Mouse (Mus musculus) CH12.LX (cell line): Measurements from ENCODE around the gene Runx2. TPM values are rescaled to one million over a fixed set of nuclear protein-coding genes. Genes with fewer than 3 reads are reported as not detected.
A peak's percentile ranks its signal among the peaks of the same experiment; 100 is the strongest.

Experiments
- DNase-seq: peaks from one replicate; pipeline ENCODE4 v3.0.0-alpha.2; 2013; ENCODE audit errors: extremely low read depth
- H3K27ac ChIP-seq: 2 replicates; pipeline ENCODE4 v1.5.1; 2012; ENCODE audit warnings: low read depth, mild to moderate bottlenecking, control low read depth, moderate library complexity; ENCODE audit not compliant: insufficient read depth
- H3K27me3 ChIP-seq: replicated peaks from 2 replicates; pipeline ENCODE3; 2012; ENCODE audit warnings: inconsistent platforms
- H3K36me3 ChIP-seq, 2 experiments: replicated peaks in 1 of 2; 2 replicates each; pipeline versions ENCODE3 to v1.6.1; 2012; ENCODE audit warnings: inconsistent platforms in 1 of 2, low read length in 1 of 2, mild to moderate bottlenecking in 1 of 2, mixed read lengths in 1 of 2, moderate library complexity in 1 of 2; ENCODE audit not compliant: control insufficient read depth in 1 of 2, insufficient read depth in 1 of 2
- H3K4me1 ChIP-seq, 2 experiments: 2 replicates each; pipeline ENCODE4 v1.6.1; 2012; ENCODE audit warnings: inconsistent platforms in 1 of 2, moderate library complexity in 1 of 2; ENCODE audit not compliant: insufficient read depth in 2 of 2, control insufficient read depth in 1 of 2
- H3K4me2 ChIP-seq: 2 replicates; pipeline ENCODE4 v1.6.1; 2012; ENCODE audit warnings: low read depth, mild to moderate bottlenecking, control low read depth; ENCODE audit not compliant: poor library complexity, insufficient read depth, severe bottlenecking
- H3K4me3 ChIP-seq, 3 experiments: fragments of 150-350 bp in 1 of 3; sonication (generic) in 1 of 3; replicated peaks in 1 of 3; 2 replicates each; pipeline versions ENCODE3 to v1.5.1; 2011 to 2012; ENCODE audit warnings: low read depth in 2 of 3, low read length in 2 of 3, mild to moderate bottlenecking in 2 of 3, moderate library complexity in 2 of 3, control low read depth in 1 of 3, improper control_type of control experiment in 1 of 3, inconsistent platforms in 1 of 3, mixed read lengths in 1 of 3; ENCODE audit not compliant: poor library complexity in 1 of 3
- H3K79me2 ChIP-seq: replicated peaks from 2 replicates; pipeline ENCODE4 v1.6.1; 2012; ENCODE audit warnings: mild to moderate bottlenecking, moderate library complexity; ENCODE audit not compliant: control insufficient read depth, poor library complexity, insufficient read depth, severe bottlenecking; ENCODE audit errors: extremely low read depth
- H3K9ac ChIP-seq: 2 replicates; pipeline ENCODE4 v1.6.1; 2012; ENCODE audit warnings: low read depth, mild to moderate bottlenecking, control low read depth, moderate library complexity; ENCODE audit not compliant: insufficient read depth
- H3K9me3 ChIP-seq: replicated peaks from 2 replicates; pipeline ENCODE3; 2012; ENCODE audit warnings: low read length, inconsistent platforms, mixed read lengths
- CHD1 ChIP-seq: IDR thresholded peaks from 2 replicates; pipeline ENCODE4 v1.6.1; 2012; ENCODE audit warnings: low read depth, low read length, improper control_type of control experiment, inconsistent platforms
- CHD2 ChIP-seq: IDR thresholded peaks from 2 replicates; pipeline ENCODE4 v1.6.1; 2011; ENCODE audit warnings: low read length, improper control_type of control experiment
- E2F4 ChIP-seq: IDR thresholded peaks from 2 replicates; pipeline ENCODE4 v1.6.1; 2011; ENCODE audit warnings: low read depth, low read length, improper control_type of control experiment; ENCODE audit not compliant: insufficient replicate concordance
- ELF1 ChIP-seq: IDR thresholded peaks from 2 replicates; pipeline ENCODE4 v1.6.1; 2014; ENCODE audit warnings: low read depth, mild to moderate bottlenecking, inconsistent platforms, low read length, improper control_type of control experiment
- EP300 ChIP-seq: IDR thresholded peaks from 2 replicates; pipeline ENCODE4 v1.6.1; 2011; ENCODE audit warnings: low read length, improper control_type of control experiment
- GABPA ChIP-seq: IDR thresholded peaks from 2 replicates; pipeline ENCODE4 v1.6.1; 2012; ENCODE audit warnings: low read depth, low read length, improper control_type of control experiment, inconsistent platforms; ENCODE audit not compliant: insufficient replicate concordance
- IRF4 ChIP-seq: IDR thresholded peaks from 2 replicates; pipeline ENCODE4 v1.6.1; 2014; ENCODE audit warnings: low read depth, mild to moderate bottlenecking, inconsistent platforms, low read length, improper control_type of control experiment
- KAT2A ChIP-seq: IDR thresholded peaks from 2 replicates; pipeline ENCODE4 v1.6.1; 2012; ENCODE audit warnings: low read length, improper control_type of control experiment, inconsistent platforms; ENCODE audit not compliant: insufficient replicate concordance
- MAFK ChIP-seq: IDR thresholded peaks from 2 replicates; pipeline ENCODE4 v1.6.1; 2011; ENCODE audit warnings: low read length, improper control_type of control experiment; ENCODE audit not compliant: insufficient replicate concordance
- MAX ChIP-seq: IDR thresholded peaks from 2 replicates; pipeline ENCODE4 v1.6.1; 2011; ENCODE audit warnings: low read length, improper control_type of control experiment
- MEF2A ChIP-seq: IDR thresholded peaks from 2 replicates; pipeline ENCODE4 v1.6.1; 2014; ENCODE audit warnings: low read depth, mild to moderate bottlenecking, inconsistent platforms, low read length, improper control_type of control experiment, borderline replicate concordance
- MXI1 ChIP-seq: IDR thresholded peaks from 2 replicates; pipeline ENCODE4 v1.6.1; 2011; ENCODE audit warnings: mild to moderate bottlenecking, low read depth, low read length, improper control_type of control experiment
- MYC ChIP-seq: IDR thresholded peaks from 2 replicates; pipeline ENCODE4 v1.6.1; 2011; ENCODE audit warnings: low read depth, mild to moderate bottlenecking, improper control_type of control experiment, low read length
- NELFE ChIP-seq: IDR thresholded peaks from 2 replicates; pipeline ENCODE4 v1.6.1; 2011; ENCODE audit warnings: low read depth, low read length, improper control_type of control experiment
- NRF1 ChIP-seq: IDR thresholded peaks from 2 replicates; pipeline ENCODE4 v1.6.1; 2014; ENCODE audit warnings: low read depth, mild to moderate bottlenecking, inconsistent platforms, low read length, improper control_type of control experiment, moderate library complexity
- PAX5 ChIP-seq: IDR thresholded peaks from 2 replicates; pipeline ENCODE4 v1.6.1; 2012; ENCODE audit warnings: low read length, inconsistent platforms, mixed read lengths
- POLR2A ChIP-seq: IDR thresholded peaks from 2 replicates; pipeline ENCODE4 v1.6.1; 2011; ENCODE audit warnings: low read depth, mild to moderate bottlenecking, improper control_type of control experiment, low read length
- RAD21 ChIP-seq: IDR thresholded peaks from 2 replicates; pipeline ENCODE4 v1.6.1; 2011; ENCODE audit warnings: low read depth, mild to moderate bottlenecking, low read length, improper control_type of control experiment, moderate library complexity
- RCOR1 ChIP-seq: conservative IDR thresholded peaks from 2 replicates; pipeline ENCODE4 v1.6.1; 2012; ENCODE audit warnings: low read depth, mild to moderate bottlenecking, inconsistent platforms, low read length, improper control_type of control experiment
- SIN3A ChIP-seq: IDR thresholded peaks from 2 replicates; pipeline ENCODE4 v1.6.1; 2012; ENCODE audit warnings: low read length, improper control_type of control experiment, inconsistent platforms
- SMC3 ChIP-seq: IDR thresholded peaks from 2 replicates; pipeline ENCODE4 v1.6.1; 2011; ENCODE audit warnings: low read depth, low read length, improper control_type of control experiment
- TCF12 ChIP-seq: IDR thresholded peaks from 2 replicates; pipeline ENCODE4 v1.6.1; 2014; ENCODE audit warnings: low read depth, mild to moderate bottlenecking, inconsistent platforms, low read length, improper control_type of control experiment
- USF1 ChIP-seq: IDR thresholded peaks from 2 replicates; pipeline ENCODE4 v1.6.1; 2014; ENCODE audit warnings: low read depth, mild to moderate bottlenecking, inconsistent platforms, low read length, improper control_type of control experiment
- USF2 ChIP-seq: conservative IDR thresholded peaks from 2 replicates; pipeline ENCODE4 v1.6.1; 2011; ENCODE audit warnings: low read depth, low read length, improper control_type of control experiment
- ZC3H11A ChIP-seq: IDR thresholded peaks from 2 replicates; pipeline ENCODE4 v1.6.1; 2012; ENCODE audit warnings: low read depth, mild to moderate bottlenecking, inconsistent platforms, low read length, improper control_type of control experiment
- ZKSCAN1 ChIP-seq: IDR thresholded peaks from 2 replicates; pipeline ENCODE4 v1.6.1; 2012; ENCODE audit warnings: low read depth, inconsistent platforms, low read length, improper control_type of control experiment, borderline replicate concordance
- ZNF384 ChIP-seq: IDR thresholded peaks from 2 replicates; pipeline ENCODE4 v1.6.1; 2012; ENCODE audit warnings: low read depth, low read length, improper control_type of control experiment, inconsistent platforms
- dilution Hi-C: fragments of 300-500 bp; cut with MboI; formaldehyde crosslinking; loops from 2 replicates; pipeline ENCODE4 v1.14.3; 2020; ENCODE audit warnings: low sequenced_read_pairs; ENCODE audit not compliant: extremely low pct_unique_long_range_greater_than_20kb, extremely low pct_ligation_motif_present
- in situ Hi-C: fragments of 300-500 bp; cut with MboI; formaldehyde crosslinking; loops from 3 replicates; pipeline ENCODE4 v1.14.3; 2019; ENCODE audit warnings: low sequenced_read_pairs, low pct_ligation_motif_present, low pct_unique_long_range_greater_than_20kb, mixed read lengths
- polyA plus RNA-seq: library from polyadenylated mRNA; unstranded; fragments of >175 nt; gene quantifications from 2 replicates; pipeline ENCODE4 v1.2.1, GENCODE M21; 2012; ENCODE audit warnings: low read depth; ENCODE audit not compliant: insufficient read length
- total RNA-seq, 2 experiments: library from RNA; depleted of rRNA; stranded (reverse); fragments of 300-350 nt in 1 of 2; fragments of >200 nt in 1 of 2; gene quantifications; 2 replicates each; pipeline ENCODE4 v1.2.3; 2012 to 2014

The Runx2 gene
- total and polyA plus RNA-seq, 3 experiments, result 0.70 to 1.4 (median 1.1) TPM

DNA sequence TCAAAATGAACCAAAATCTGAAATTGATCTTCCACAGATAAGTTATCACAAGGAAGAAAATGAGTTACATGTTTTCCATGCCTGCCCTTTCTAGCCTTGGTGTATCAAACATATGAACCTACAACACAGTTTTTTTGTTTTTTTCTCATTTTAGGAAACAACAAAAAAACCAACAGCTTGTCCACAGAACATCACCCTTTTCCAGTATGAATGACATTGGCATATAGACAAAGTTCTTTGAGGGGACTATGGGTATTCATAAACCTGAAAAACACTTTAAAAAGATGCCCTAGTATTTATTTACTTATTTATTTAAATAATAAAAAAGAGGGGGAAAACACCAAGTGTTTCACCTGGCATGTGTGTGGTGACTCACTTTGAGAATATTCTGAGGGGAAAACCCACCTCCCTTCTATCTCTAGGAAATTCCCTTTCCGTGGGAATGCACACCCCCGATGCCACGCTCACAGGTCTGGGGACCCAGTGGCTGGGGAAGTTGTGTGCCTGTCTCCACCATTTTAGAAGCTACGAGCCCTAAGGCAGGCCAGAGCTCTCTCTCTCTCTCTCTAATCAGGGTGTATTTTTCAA is 249.9 kb downstream of the Runx2 start (continued):
- peak; percentile 89 for TF ChIP-seq RCOR1
- no peak for TF ChIP-seq MAFK
- peak; percentile 67; the same call in 1 of the 2 replicates for TF ChIP-seq MEF2A
- TF ChIP-seq CHD1, result no peak
- TF ChIP-seq, all 38 proteins: peak for 12

DNA sequence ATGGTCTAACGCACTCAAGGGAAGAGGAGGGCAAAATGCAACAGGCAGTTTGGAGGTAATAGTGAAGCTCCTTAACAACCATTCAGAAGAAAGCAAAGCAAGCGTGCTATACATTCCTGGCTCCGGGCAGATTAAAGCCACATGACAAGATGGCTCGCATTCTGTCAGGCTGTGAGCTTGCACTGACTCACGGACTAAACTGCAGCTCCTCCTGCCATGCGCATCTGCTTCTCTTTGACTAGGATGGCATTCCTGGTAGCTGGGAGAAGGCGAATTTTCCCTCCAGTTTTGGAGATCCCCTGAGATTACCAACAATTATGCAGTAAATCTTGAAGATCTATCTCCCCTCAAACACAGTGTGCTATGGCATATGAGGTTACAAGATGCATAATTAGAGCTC is 254.6 kb downstream of the Runx2 start:
- TF ChIP-seq PAX5 (no peak), ZC3H11A (no peak), RAD21 (no peak), RCOR1 (no peak), MEF2A (no peak), KAT2A (no peak), USF2 (no peak), ZKSCAN1 (no peak)
- no peaks in the 10 kb centered on the region for H3K79me2 ChIP-seq
- H3K9me3 ChIP-seq, result no peaks in the 10 kb centered on the region
- no peak overlapping the region for H3K4me3 ChIP-seq
- H3K4me1 ChIP-seq, result peaks cover 19 to 22% of the 10 kb centered on the region in 2 experiments
- in situ Hi-C loops (loop anchor here (25.0 kb wide), 1 partner anchor 477 kb away; no protein-coding TSS in a partner anchor), dilution Hi-C loops (no loop called here)
- no peak overlapping the region for H3K4me2 ChIP-seq
- no peaks in the 10 kb centered on the region for H3K36me3 ChIP-seq
- no peak for DNase-seq
- no peak overlapping the region for H3K27ac ChIP-seq
- no peaks in the 10 kb centered on the region for H3K27me3 ChIP-seq
- no peak overlapping the region for H3K9ac ChIP-seq

DNA sequence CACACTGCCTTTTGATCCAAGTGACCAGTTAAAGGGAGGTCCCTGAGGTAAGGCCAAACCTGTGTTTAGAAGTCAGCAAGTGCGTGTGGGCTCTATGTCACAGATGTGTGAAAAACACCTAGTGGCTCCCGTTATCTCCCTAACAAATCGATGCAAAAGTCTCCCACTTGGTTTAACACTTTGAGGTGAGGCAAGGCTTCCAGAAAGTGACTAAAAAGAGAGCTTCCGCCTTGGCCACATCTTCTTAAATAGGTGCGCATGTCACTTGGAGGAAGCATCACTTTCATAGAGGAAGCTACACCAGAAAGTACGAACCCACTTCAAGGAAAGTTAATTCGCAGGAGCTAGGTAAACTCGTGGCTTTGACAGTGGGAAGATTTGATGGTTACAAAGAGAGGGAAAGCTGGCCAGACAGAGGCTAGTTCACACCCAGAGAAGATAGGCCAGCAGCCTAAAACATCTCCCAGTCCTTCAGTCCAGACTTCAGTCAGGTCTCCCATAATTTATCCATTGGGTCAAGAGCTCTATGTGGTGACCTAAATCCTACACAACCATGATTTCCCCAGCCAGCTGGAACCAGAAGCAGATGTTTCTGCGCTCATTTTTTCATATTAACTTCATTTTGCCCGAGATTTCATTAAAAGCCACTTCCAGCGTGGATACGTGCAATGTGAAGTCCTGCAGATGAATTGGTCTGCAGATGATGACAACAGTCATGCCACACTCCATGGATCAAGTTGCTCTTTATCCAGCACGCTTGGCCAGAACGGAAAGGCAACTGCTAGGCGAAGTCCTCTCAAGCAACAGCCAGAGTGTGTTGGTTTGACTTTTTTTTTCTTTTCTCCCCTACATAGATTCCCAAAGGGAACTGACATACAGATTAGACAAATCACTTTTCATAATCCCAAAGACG is 257.1 kb downstream of the Runx2 start:
- Histone ChIP-seq H3K9me3 (no peaks in the 10 kb centered on the region), H3K79me2 (no peaks in the 10 kb centered on the region), H3K27me3 (no peaks in the 10 kb centered on the region), H3K4me2 (no peak overlapping the region), H3K27ac (no peak overlapping the region), H3K9ac (no peak overlapping the region), H3K4me1 (peaks cover 6% of the 10 kb centered on the region in 2 experiments; a peak in 1 of 4 replicates), H3K4me3 (no peak overlapping the region), H3K36me3 (no peaks in the 10 kb centered on the region)
- no peak for DNase-seq
- in situ Hi-C loops (loop anchor here (25.0 kb wide), 1 partner anchor 480 kb away; no protein-coding TSS in a partner anchor), dilution Hi-C loops (no loop called here)
- TF ChIP-seq USF1 (no peak), ELF1 (peak; percentile 34; the same call in 1 of the 2 replicates), MAX (no peak), MXI1 (no peak), POLR2A (no peak), EP300 (no peak), RCOR1 (no peak), MYC (no peak), ZNF384 (no peak), E2F4 (no peak), SMC3 (no peak), CHD1 (no peak), KAT2A (no peak), PAX5 (no peak), NRF1 (peak; percentile 71), TCF12 (no peak), GABPA (no peak), SIN3A (no peak), NELFE (no peak), ZC3H11A (no peak), IRF4 (peak; percentile 25; the same call in 1 of the 2 replicates), CHD2 (no peak)
